Mouse (Mus musculus): Measurements from ENCODE around the gene Chchd2. TPM values are rescaled to one million over a fixed set of nuclear protein-coding genes. Genes with fewer than 3 reads are reported as not detected.
A peak's percentile ranks its signal among the peaks of the same experiment; 100 is the strongest.

The Chchd2 gene
- polyA plus RNA-seq (2012; ENCODE audit: insufficient read depth, insufficient read length, low replicate concordance, missing spikeins) = not detected in 2 replicates

- H3K4me3 ChIP-seq (ENCODE audit: insufficient read depth, low read depth, low read length) = peak within 1 kb of the TSS; percentile 99
- peak within 1 kb of the TSS; percentile 94 for H3K27ac ChIP-seq (ENCODE audit: insufficient read depth, low read depth, low read length)
- TF ChIP-seq POLR2A (IDR thresholded peaks at IDR 0.05; ENCODE audit: insufficient read depth, low read depth, low read length) = peak; percentile 92
- no peak for TF ChIP-seq CTCF (IDR thresholded peaks at IDR 0.05; ENCODE audit: insufficient read depth, low read depth, low read length)
- WGBS = under 1% methylated on average over 46 of the region's 46 CpGs
- peaks cover 6% of the 10 kb centered on the region; the same call in 1 of the 2 replicates for H3K4me1 ChIP-seq (ENCODE audit: control insufficient read depth, insufficient read depth, low read length)
Observed at GRCm38 (mm10) chr5:129886911-129887636, at the start of gene Chchd2. Gene Chchd2 (minus strand): TSS chr5:129887470.

DNA sequence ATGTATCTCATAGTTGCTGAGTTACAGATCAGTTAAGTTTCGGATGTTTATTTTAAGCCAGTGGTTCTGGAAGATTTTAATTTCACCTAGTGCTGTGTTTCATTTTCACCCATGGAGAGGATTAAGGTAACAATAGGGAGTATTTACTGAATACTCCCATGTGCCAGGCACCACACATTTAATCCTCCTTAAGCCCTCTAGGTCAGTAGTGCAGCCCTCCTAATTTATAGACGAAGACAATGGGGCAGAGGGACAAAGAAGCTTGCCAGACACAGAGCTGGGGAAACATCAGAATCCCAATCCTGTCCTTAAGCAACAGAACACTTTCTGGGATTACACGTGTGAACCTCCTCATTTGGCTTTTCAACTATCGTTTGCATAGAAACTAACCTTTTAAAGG is 49.7 kb upstream of the Chchd2 start:
- 38% methylated on average over 4 of the region's 4 CpGs for WGBS
- TF ChIP-seq POLR2A (IDR thresholded peaks at IDR 0.05; ENCODE audit: insufficient read depth, low read depth, low read length) (no peak), CTCF (IDR thresholded peaks at IDR 0.05; ENCODE audit: insufficient read depth, low read depth, low read length) (no peak)
- no peak overlapping the region for H3K27ac ChIP-seq (ENCODE audit: insufficient read depth, low read depth, low read length)
- no peaks in the 10 kb centered on the region for H3K4me1 ChIP-seq (ENCODE audit: control insufficient read depth, insufficient read depth, low read length)
- no peak overlapping the region for H3K4me3 ChIP-seq (ENCODE audit: insufficient read depth, low read depth, low read length)

DNA sequence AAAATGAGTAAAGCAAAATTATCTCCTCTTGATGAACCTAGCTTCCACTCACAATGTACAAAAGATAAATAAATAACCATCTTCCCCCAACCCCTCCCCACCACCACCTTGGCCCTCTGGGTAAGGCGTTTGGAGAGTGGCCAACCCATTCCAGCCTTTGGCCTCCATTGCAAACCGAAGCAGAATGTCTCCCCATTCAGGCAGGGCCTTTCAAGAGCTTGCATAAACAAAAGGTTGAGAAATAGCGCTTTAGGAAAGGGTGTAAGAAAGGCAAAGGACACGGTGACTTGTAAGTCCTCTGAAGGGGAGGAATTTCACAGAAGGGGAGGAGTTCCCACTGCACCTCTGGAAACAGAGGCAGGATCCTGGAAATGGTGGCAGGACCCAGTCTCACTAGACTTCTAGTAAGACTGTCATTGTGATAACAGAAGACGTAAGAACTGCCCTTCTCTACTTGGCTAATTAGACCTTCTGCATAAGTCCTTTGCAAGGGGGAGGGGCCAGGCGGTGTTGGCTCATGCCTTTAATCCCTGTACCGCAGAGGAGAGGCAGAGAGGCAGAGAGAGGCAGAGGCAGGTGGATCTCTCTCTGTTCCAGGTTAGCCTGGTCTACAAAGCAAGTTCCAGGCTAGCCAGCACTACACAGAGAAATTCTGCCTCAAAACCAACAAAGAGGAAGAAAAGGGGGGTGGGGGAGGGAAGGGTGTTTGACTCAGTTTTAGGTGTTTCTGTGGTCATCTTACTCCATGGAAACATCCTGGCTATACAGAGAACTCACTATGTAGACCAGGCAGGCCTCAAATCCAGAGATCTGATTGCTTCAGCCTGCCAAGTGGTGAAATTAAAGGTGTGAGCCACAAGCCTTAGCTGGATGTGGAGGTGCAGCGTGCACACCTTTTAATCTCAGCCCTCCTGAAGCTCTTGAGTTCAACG is 42.9 kb upstream of the Chchd2 start:
- no peak overlapping the region for H3K27ac ChIP-seq (ENCODE audit: insufficient read depth, low read depth, low read length)
- H3K4me3 ChIP-seq (ENCODE audit: insufficient read depth, low read depth, low read length) = no peak overlapping the region
- TF ChIP-seq POLR2A (IDR thresholded peaks at IDR 0.05; ENCODE audit: insufficient read depth, low read depth, low read length) (no peak), CTCF (IDR thresholded peaks at IDR 0.05; ENCODE audit: insufficient read depth, low read depth, low read length) (no peak)
- WGBS = 43% methylated on average over 9 of the region's 9 CpGs
- no peaks in the 10 kb centered on the region for H3K4me1 ChIP-seq (ENCODE audit: control insufficient read depth, insufficient read depth, low read length)

DNA sequence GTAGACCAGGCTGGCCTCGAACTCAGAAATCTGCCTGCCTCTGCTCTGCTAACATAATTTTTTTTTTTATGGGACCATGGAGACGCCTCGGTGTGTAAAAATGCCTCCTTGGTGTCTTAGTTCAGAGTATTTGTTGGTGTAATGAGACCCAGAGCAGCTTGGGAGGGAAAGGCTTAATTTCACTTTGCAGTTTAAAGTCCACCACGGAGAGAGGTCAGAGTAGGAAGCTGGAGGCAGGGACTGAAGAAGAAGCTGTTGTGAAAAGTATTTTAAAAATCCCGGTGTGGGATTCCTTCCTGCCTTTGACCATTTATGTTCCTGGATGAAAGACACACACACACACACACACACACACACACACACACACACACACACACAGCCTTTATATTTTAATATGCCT is 38.7 kb upstream of the Chchd2 start:
- 81% methylated on average over 5 of the region's 5 CpGs for WGBS
- H3K27ac ChIP-seq (ENCODE audit: insufficient read depth, low read depth, low read length) = no peak overlapping the region
- no peak for TF ChIP-seq CTCF (IDR thresholded peaks at IDR 0.05; ENCODE audit: insufficient read depth, low read depth, low read length)
- TF ChIP-seq POLR2A (IDR thresholded peaks at IDR 0.05; ENCODE audit: insufficient read depth, low read depth, low read length) = no peak
- no peaks in the 10 kb centered on the region for H3K4me1 ChIP-seq (ENCODE audit: control insufficient read depth, insufficient read depth, low read length)
- no peak overlapping the region for H3K4me3 ChIP-seq (ENCODE audit: insufficient read depth, low read depth, low read length)

DNA sequence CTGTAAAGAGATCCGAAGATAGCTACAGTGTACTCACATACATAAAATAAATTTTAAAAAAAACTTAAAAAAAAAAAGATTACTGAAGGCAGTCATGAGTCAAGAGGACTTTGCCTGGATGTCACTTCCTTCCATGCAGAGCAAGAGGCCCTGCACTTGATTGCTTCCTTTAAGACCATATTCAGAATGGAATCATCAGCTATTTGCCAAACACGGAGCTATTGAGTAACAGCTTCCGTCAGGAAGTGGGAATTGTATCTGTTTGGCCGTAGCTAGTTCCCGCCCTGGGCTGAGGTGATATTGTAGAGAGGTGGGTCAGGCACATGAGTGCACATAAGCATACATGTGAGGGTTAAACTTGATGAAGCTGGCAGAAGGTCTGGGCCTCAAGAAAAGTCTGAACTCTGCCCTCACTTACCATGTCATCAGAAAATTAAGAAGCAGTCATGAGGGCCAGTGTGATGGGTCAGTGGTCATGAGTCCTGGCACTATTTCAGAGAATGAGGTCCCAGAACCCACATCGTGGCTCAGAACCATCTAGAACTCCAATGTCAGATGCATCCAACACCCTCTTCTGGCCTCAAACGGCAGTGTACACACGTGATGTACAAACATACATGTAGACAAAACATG is 37.7 kb upstream of the Chchd2 start:
- Histone ChIP-seq H3K27ac (ENCODE audit: insufficient read depth, low read depth, low read length) (no peak overlapping the region), H3K4me1 (ENCODE audit: control insufficient read depth, insufficient read depth, low read length) (no peaks in the 10 kb centered on the region), H3K4me3 (ENCODE audit: insufficient read depth, low read depth, low read length) (no peak overlapping the region)
- WGBS = 90% methylated on average over 8 of the region's 8 CpGs
- TF ChIP-seq POLR2A (IDR thresholded peaks at IDR 0.05; ENCODE audit: insufficient read depth, low read depth, low read length) (no peak), CTCF (IDR thresholded peaks at IDR 0.05; ENCODE audit: insufficient read depth, low read depth, low read length) (no peak)

GRCm38 (mm10) chr5:129921972-129922371 is 34.7 kb upstream of the Chchd2 start:
- H3K4me3 ChIP-seq (ENCODE audit: insufficient read depth, low read depth, low read length) = no peak overlapping the region
- no peak for TF ChIP-seq POLR2A (IDR thresholded peaks at IDR 0.05; ENCODE audit: insufficient read depth, low read depth, low read length)
- H3K27ac ChIP-seq (ENCODE audit: insufficient read depth, low read depth, low read length) = no peak overlapping the region
- WGBS = 97% methylated on average over 4 of the region's 4 CpGs
- H3K4me1 ChIP-seq (ENCODE audit: control insufficient read depth, insufficient read depth, low read length) = no peaks in the 10 kb centered on the region

GRCm38 (mm10) chr5:129919320-129919719 is 32.0 kb upstream of the Chchd2 start:
- 81% methylated on average over 8 of the region's 8 CpGs for WGBS
- no peak for TF ChIP-seq POLR2A (IDR thresholded peaks at IDR 0.05; ENCODE audit: insufficient read depth, low read depth, low read length)
- no peak for TF ChIP-seq CTCF (IDR thresholded peaks at IDR 0.05; ENCODE audit: insufficient read depth, low read depth, low read length)
- Histone ChIP-seq H3K4me1 (ENCODE audit: control insufficient read depth, insufficient read depth, low read length) (no peaks in the 10 kb centered on the region), H3K4me3 (ENCODE audit: insufficient read depth, low read depth, low read length) (no peak overlapping the region), H3K27ac (ENCODE audit: insufficient read depth, low read depth, low read length) (no peak overlapping the region)

GRCm38 (mm10) chr5:129918752-129919151 is 31.5 kb upstream of the Chchd2 start:
- TF ChIP-seq CTCF (IDR thresholded peaks at IDR 0.05; ENCODE audit: insufficient read depth, low read depth, low read length) (no peak), POLR2A (IDR thresholded peaks at IDR 0.05; ENCODE audit: insufficient read depth, low read depth, low read length) (no peak)

More at GRCm38 (mm10) chr5:129918752-129919151, 31.5 kb upstream of the Chchd2 start:
- Histone ChIP-seq H3K4me3 (ENCODE audit: insufficient read depth, low read depth, low read length) (no peak overlapping the region), H3K4me1 (ENCODE audit: control insufficient read depth, insufficient read depth, low read length) (no peaks in the 10 kb centered on the region), H3K27ac (ENCODE audit: insufficient read depth, low read depth, low read length) (no peak overlapping the region)
- 86% methylated on average over 9 of the region's 9 CpGs for WGBS

Data from olfactory bulb, adult 2 months (tissue).